Mouse (Mus musculus): Measurements from ENCODE around the gene Ppp6r3. TPM values are rescaled to one million over a fixed set of nuclear protein-coding genes. Genes with fewer than 3 reads are reported as not detected.

Gene Ppp6r3
- polyA plus RNA-seq, 1 experiment: 34.4 TPM

- no peak for TF ChIP-seq CTCF (IDR thresholded peaks at IDR 0.05; ENCODE audit: extremely low read depth, insufficient read depth, insufficient read length, insufficient replicate concordance)
- TF ChIP-seq POLR2A (IDR thresholded peaks at IDR 0.05; ENCODE audit: low read depth, low read length): no peak
- 86% methylated on average over 4 of the region's 4 CpGs for WGBS
- H3K27ac ChIP-seq (ENCODE audit: insufficient read depth, low read length): no peak overlapping the region
- no peaks in the 10 kb centered on the region for H3K27me3 ChIP-seq (ENCODE audit: control insufficient read depth, insufficient read depth, low read length)
- H3K36me3 ChIP-seq (ENCODE audit: control insufficient read depth, insufficient read depth, low read length): no peaks in the 10 kb centered on the region
- H3K4me3 ChIP-seq (ENCODE audit: extremely low read depth, insufficient read depth, insufficient read length): no peak overlapping the region
- DNase-seq (ENCODE audit: low read depth in 1 of 2, low spot score in 2 of 2): no peak
- H3K4me1 ChIP-seq (ENCODE audit: control insufficient read depth, insufficient read depth, insufficient read length): no peaks in the 10 kb centered on the region
These were observed 37.2 kb upstream of the Ppp6r3 start for GRCm38 (mm10) chr19:3612534-3613273.

- H3K27me3 ChIP-seq (ENCODE audit: control insufficient read depth, insufficient read depth, low read length): no peaks in the 10 kb centered on the region
- TF ChIP-seq POLR2A (IDR thresholded peaks at IDR 0.05; ENCODE audit: low read depth, low read length): no peak
- TF ChIP-seq CTCF (IDR thresholded peaks at IDR 0.05; ENCODE audit: extremely low read depth, insufficient read depth, insufficient read length, insufficient replicate concordance): no peak
- 84% methylated on average over 8 of the region's 8 CpGs for WGBS
These were observed 36.2 kb upstream of the Ppp6r3 start for GRCm38 (mm10) chr19:3611730-3612129.

GRCm38 (mm10) chr19:3610886-3611285 is 35.3 kb upstream of the Ppp6r3 start:
- H3K36me3 ChIP-seq (ENCODE audit: control insufficient read depth, insufficient read depth, low read length): no peaks in the 10 kb centered on the region
- no peak overlapping the region for H3K4me3 ChIP-seq (ENCODE audit: extremely low read depth, insufficient read depth, insufficient read length)
- H3K4me1 ChIP-seq (ENCODE audit: control insufficient read depth, insufficient read depth, insufficient read length): no peaks in the 10 kb centered on the region
- no peaks in the 10 kb centered on the region for H3K27me3 ChIP-seq (ENCODE audit: control insufficient read depth, insufficient read depth, low read length)
- WGBS: 92% methylated on average over 2 of the region's 2 CpGs
- DNase-seq (ENCODE audit: low read depth in 1 of 2, low spot score in 2 of 2): no peak
- no peak overlapping the region for H3K27ac ChIP-seq (ENCODE audit: insufficient read depth, low read length)
- TF ChIP-seq CTCF (IDR thresholded peaks at IDR 0.05; ENCODE audit: extremely low read depth, insufficient read depth, insufficient read length, insufficient replicate concordance): no peak
- TF ChIP-seq POLR2A (IDR thresholded peaks at IDR 0.05; ENCODE audit: low read depth, low read length): no peak

More at GRCm38 (mm10) chr19:3611730-3612129, 36.2 kb upstream of the Ppp6r3 start:
- no peak overlapping the region for H3K27ac ChIP-seq (ENCODE audit: insufficient read depth, low read length)
- no peak overlapping the region for H3K4me3 ChIP-seq (ENCODE audit: extremely low read depth, insufficient read depth, insufficient read length)
- DNase-seq (ENCODE audit: low read depth in 1 of 2, low spot score in 2 of 2): no peak
- H3K4me1 ChIP-seq (ENCODE audit: control insufficient read depth, insufficient read depth, insufficient read length): no peaks in the 10 kb centered on the region
- H3K36me3 ChIP-seq (ENCODE audit: control insufficient read depth, insufficient read depth, low read length): no peaks in the 10 kb centered on the region

- no peak overlapping the region for H3K4me3 ChIP-seq (ENCODE audit: extremely low read depth, insufficient read depth, insufficient read length)
- no peak overlapping the region for H3K27ac ChIP-seq (ENCODE audit: insufficient read depth, low read length)
- H3K36me3 ChIP-seq (ENCODE audit: control insufficient read depth, insufficient read depth, low read length): no peaks in the 10 kb centered on the region
- no peaks in the 10 kb centered on the region for H3K27me3 ChIP-seq (ENCODE audit: control insufficient read depth, insufficient read depth, low read length)
- H3K4me1 ChIP-seq (ENCODE audit: control insufficient read depth, insufficient read depth, insufficient read length): no peaks in the 10 kb centered on the region
- 91% methylated on average over 10 of the region's 10 CpGs for WGBS
- DNase-seq (ENCODE audit: low read depth in 1 of 2, low spot score in 2 of 2): no peak
- TF ChIP-seq POLR2A (IDR thresholded peaks at IDR 0.05; ENCODE audit: low read depth, low read length): no peak
- no peak for TF ChIP-seq CTCF (IDR thresholded peaks at IDR 0.05; ENCODE audit: extremely low read depth, insufficient read depth, insufficient read length, insufficient replicate concordance)
These were observed 34.3 kb upstream of the Ppp6r3 start for GRCm38 (mm10) chr19:3609826-3610225.

DNA sequence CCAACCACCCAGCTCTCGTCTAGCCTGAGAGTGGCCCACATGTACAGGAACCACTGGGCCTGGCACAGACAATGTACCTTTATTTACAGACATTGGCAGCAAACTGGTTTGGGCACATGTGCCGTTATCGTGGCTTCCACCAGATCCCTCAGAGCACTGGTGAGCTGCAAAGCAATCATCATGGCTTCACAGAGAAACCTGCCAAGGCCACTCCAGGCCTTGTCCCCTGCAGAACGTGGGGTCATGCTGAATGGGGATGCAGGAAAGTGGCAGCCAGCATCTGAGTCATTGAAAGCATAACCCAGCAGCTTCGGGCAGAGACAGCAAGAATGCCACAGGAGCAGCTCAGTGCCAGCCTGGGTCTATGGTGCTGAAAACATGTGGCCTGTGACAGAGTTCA is 18.8 kb upstream of the Ppp6r3 start:
- H3K4me3 ChIP-seq (ENCODE audit: extremely low read depth, insufficient read depth, insufficient read length): no peak overlapping the region
- DNase-seq (ENCODE audit: low read depth in 1 of 2, low spot score in 2 of 2): no peak
- no peaks in the 10 kb centered on the region for H3K36me3 ChIP-seq (ENCODE audit: control insufficient read depth, insufficient read depth, low read length)
- H3K4me1 ChIP-seq (ENCODE audit: control insufficient read depth, insufficient read depth, insufficient read length): no peaks in the 10 kb centered on the region
- H3K27me3 ChIP-seq (ENCODE audit: control insufficient read depth, insufficient read depth, low read length): no peaks in the 10 kb centered on the region
- WGBS: 91% methylated on average over 5 of the region's 5 CpGs
- TF ChIP-seq CTCF (IDR thresholded peaks at IDR 0.05; ENCODE audit: extremely low read depth, insufficient read depth, insufficient read length, insufficient replicate concordance): no peak
- no peak for TF ChIP-seq POLR2A (IDR thresholded peaks at IDR 0.05; ENCODE audit: low read depth, low read length)
- no peak overlapping the region for H3K27ac ChIP-seq (ENCODE audit: insufficient read depth, low read length)

- no peaks in the 10 kb centered on the region for H3K4me1 ChIP-seq (ENCODE audit: control insufficient read depth, insufficient read depth, insufficient read length)
- no peaks in the 10 kb centered on the region for H3K27me3 ChIP-seq (ENCODE audit: control insufficient read depth, insufficient read depth, low read length)
- no peak overlapping the region for H3K27ac ChIP-seq (ENCODE audit: insufficient read depth, low read length)
- WGBS: 89% methylated on average over 7 of the region's 7 CpGs
- no peak for DNase-seq (ENCODE audit: low read depth in 1 of 2, low spot score in 2 of 2)
- no peak overlapping the region for H3K4me3 ChIP-seq (ENCODE audit: extremely low read depth, insufficient read depth, insufficient read length)
- no peak for TF ChIP-seq POLR2A (IDR thresholded peaks at IDR 0.05; ENCODE audit: low read depth, low read length)
- no peak for TF ChIP-seq CTCF (IDR thresholded peaks at IDR 0.05; ENCODE audit: extremely low read depth, insufficient read depth, insufficient read length, insufficient replicate concordance)
- H3K36me3 ChIP-seq (ENCODE audit: control insufficient read depth, insufficient read depth, low read length): no peaks in the 10 kb centered on the region
These were observed 18.0 kb upstream of the Ppp6r3 start for GRCm38 (mm10) chr19:3593379-3594055.

DNA sequence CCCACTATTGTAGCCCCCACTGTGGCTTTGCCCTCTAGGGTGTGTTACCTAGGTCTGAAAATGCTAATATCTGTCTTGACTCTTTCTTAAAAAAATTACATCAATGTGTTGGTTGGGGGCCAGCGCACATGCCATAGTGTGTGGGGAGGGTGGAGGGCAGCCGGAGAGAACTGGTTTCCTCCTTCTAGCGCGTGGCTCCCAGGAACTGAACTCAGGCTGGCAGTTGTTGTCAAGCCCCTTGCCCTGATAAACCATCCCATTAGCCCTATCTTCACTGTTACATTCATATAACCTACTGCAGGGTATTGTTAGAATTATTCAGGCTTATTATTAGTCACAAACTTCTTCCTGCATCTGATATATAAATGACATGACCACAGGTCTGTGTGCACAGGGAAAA is 14.4 kb upstream of the Ppp6r3 start:
- TF ChIP-seq POLR2A (IDR thresholded peaks at IDR 0.05; ENCODE audit: low read depth, low read length) (no peak), CTCF (IDR thresholded peaks at IDR 0.05; ENCODE audit: extremely low read depth, insufficient read depth, insufficient read length, insufficient replicate concordance) (no peak)
- Histone ChIP-seq H3K4me3 (ENCODE audit: extremely low read depth, insufficient read depth, insufficient read length) (no peak overlapping the region), H3K4me1 (ENCODE audit: control insufficient read depth, insufficient read depth, insufficient read length) (no peaks in the 10 kb centered on the region), H3K36me3 (ENCODE audit: control insufficient read depth, insufficient read depth, low read length) (no peaks in the 10 kb centered on the region), H3K27me3 (ENCODE audit: control insufficient read depth, insufficient read depth, low read length) (no peaks in the 10 kb centered on the region), H3K27ac (ENCODE audit: insufficient read depth, low read length) (no peak overlapping the region)
- 88% methylated on average over 4 of the region's 4 CpGs for WGBS
- no peak for DNase-seq (ENCODE audit: low read depth in 1 of 2, low spot score in 2 of 2)
